Mouse (Mus musculus) mouse trophoblast stem cell (cell line): ENCODE measurements around the gene Ssh2.

ENCODE experiments used
- in situ Hi-C, 2 experiments: fragments of 300-500 bp; cut with MseI, MboI; formaldehyde crosslinking; loops; 2 replicates in 1 of 2; 3 replicates in 1 of 2; pipeline ENCODE4 v1.15.1; 2025

Ssh2 gene

GRCm38 (mm10) chr11:77462283-77463100, 246.4 kb downstream of the Ssh2 start, which contains the start of gene Coro6:
Gene Coro6 (plus strand): TSS chr11:77462411.
- in situ Hi-C loops: no loop called here

- in situ Hi-C loops: no loop called here
Observed at GRCm38 (mm10) chr11:77463101-77463445, 247.0 kb downstream of the Ssh2 start.

DNA sequence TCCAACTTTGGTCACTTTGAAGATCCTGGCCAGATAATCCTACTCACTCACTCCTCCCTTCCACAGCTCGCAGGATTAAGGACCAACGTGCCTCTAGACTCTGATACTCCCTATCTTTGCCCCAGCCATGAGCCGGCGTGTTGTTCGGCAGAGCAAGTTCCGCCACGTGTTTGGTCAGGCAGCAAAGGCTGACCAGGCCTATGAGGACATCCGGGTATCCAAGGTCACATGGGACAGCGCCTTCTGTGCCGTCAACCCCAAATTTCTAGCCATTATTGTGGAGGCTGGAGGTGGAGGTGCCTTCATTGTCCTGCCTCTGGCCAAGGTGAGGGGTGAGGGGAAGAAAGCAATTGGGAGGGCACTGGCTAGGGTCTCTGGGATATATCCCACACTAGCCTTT, 247.7 kb downstream of the Ssh2 start:
- in situ Hi-C loops: no loop called here

DNA sequence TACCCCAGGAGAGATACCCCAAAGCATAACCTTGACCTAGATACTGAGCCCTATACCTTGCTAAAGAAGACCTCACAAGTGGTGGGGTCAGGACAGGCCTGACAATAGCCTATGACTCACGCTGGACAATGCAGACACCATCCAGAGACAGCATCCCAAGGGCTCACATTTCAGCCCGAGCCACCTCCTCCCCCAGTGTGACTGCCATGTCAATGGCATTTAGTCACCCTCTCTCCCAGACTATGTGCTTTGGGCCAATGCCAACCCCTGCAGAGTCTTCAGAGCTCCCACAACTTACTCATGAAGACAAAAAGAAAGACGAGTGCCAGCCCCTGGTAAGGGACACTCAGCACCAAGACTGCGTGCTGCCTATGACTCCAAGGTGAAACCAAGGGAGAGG, 248.6 kb downstream of the Ssh2 start:
- in situ Hi-C loops: no loop called here

- in situ Hi-C loops: no loop called here
Observed at GRCm38 (mm10) chr11:77465111-77465510, 249.0 kb downstream of the Ssh2 start.

- in situ Hi-C loops: no loop called here
Observed at GRCm38 (mm10) chr11:77466544-77466943, 250.5 kb downstream of the Ssh2 start.

- in situ Hi-C loops: no loop called here
Observed at GRCm38 (mm10) chr11:77467157-77467556, 251.1 kb downstream of the Ssh2 start.

- in situ Hi-C loops: no loop called here
Observed at GRCm38 (mm10) chr11:77467784-77468183, 251.7 kb downstream of the Ssh2 start.

DNA sequence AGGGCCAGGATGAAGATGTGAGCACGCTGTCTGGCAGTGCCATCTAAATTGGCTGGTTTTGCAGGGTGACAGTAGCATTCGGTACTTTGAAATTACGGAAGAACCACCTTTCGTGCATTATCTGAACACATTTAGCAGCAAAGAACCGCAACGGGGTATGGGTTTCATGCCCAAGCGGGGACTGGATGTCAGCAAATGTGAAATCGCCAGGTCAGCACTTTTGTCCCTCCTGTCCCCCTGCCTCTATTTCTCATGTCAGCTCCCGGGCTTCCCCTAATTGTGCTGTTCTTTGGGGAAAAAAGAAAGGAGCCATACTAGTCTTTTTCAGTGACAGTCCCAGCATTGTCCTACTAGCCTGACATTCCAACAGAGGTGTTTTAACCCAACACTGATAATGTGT, 252.3 kb downstream of the Ssh2 start:
- in situ Hi-C loops: no loop called here

- in situ Hi-C loops: no loop called here
Observed at GRCm38 (mm10) chr11:77471407-77471806, 255.3 kb downstream of the Ssh2 start.

DNA sequence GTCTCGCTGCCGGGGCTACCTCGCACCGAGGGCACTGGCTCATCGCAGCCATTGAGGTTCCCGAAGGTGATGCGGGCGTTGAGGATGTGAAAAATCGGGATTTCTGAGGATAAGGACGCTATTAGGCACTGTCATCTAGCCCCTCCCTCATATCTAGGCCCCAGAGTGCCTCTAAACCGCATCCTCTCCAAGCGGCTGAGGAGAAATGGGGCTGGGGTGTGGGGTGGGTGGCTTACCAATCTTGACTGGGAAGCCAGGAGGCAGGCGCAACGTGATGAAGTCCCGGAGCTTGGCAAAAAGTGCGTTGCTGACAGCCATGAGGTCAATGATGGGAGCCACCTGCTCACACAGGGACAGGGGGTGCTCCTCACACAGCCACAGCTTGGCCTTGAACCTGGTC, 256.7 kb downstream of the Ssh2 start:
- in situ Hi-C loops: no loop called here

GRCm38 (mm10) chr11:77476216-77476615, 260.1 kb downstream of the Ssh2 start:
- in situ Hi-C loops: no loop called here

- in situ Hi-C loops: no loop called here
Observed at GRCm38 (mm10) chr11:77476895-77477294, 260.8 kb downstream of the Ssh2 start.

- in situ Hi-C loops: no loop called here
Observed at GRCm38 (mm10) chr11:77483043-77483442, 267.0 kb downstream of the Ssh2 start.

DNA sequence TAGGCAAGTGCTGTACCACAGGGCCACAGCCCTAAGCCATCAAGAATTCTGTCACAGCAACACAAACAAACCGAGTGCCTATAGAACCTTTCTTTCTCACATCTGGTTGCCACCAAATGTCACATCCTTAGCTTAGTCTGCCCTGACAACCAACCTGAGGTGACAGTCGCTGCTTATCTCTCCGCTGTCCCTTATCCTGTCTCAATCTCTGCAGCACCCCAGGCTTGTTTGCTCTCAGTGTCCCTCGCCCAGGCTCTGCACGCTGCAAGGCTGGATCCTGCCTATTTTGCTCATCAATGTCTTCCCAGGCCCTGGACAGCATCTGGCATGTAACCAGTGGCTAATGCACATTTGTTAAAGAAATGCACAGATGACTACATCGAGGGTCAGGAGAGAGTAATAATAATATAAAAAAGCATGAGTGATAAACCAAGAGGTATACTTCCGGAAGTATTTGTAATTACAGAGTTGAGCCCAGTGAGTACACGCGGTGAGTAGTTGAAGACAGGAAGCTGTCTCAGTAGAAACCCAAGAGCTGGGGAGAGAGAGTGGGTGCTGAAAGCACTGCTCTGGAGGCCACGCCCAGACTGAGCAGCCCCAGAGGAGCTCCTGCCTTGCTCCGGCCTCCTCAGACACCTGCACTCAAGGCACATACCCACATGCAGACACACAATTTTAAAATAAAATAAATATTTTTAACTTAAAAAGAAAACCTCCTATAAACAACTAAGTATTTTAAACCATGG, 267.6 kb downstream of the Ssh2 start:
- in situ Hi-C loops: no loop called here

DNA sequence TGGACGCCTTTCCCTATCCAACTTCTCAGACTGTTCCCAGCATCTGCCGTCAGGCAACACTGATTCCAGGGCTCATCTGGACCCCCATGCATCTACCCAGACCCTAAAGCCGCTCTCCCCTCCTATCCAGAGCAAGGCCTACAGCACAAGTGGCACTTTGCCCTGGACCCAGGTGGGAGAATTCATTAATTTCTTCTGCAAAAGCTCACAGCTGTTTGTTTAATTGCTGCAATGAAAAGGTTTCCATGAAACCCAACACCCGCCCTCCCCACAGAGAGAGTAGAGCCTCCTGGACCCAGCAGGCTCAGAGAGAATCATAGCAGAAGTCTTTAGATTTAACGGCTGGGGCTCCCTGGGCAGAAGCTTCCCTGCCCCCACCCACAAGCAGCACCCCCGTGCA, 269.1 kb downstream of the Ssh2 start:
- in situ Hi-C loops: no loop called here

GRCm38 (mm10) chr11:77486798-77487197, 270.7 kb downstream of the Ssh2 start:
- in situ Hi-C loops: no loop called here

- in situ Hi-C loops: no loop called here
Observed at GRCm38 (mm10) chr11:77488771-77489581, 272.9 kb downstream of the Ssh2 start.

- in situ Hi-C loops: no loop called here
Observed at GRCm38 (mm10) chr11:77489591-77490235, 273.6 kb downstream of the Ssh2 start, which contains the start of gene Ankrd13b. Gene Ankrd13b (minus strand): TSS chr11:77489678.

- in situ Hi-C loops: no loop called here
Observed at GRCm38 (mm10) chr11:77490451-77490850, 274.4 kb downstream of the Ssh2 start.

- in situ Hi-C loops: no loop called here
Observed at GRCm38 (mm10) chr11:77491123-77491501, 275.0 kb downstream of the Ssh2 start.
